Mouse (Mus musculus) neural tube, embryonic 11.5 days (tissue): ENCODE results near the gene Gm11127. TPM values are rescaled to one million over a fixed set of nuclear protein-coding genes. Genes with fewer than 3 reads are reported as not detected.
"Not testable (repeated sequence)": the region's sequence is repeated elsewhere in the genome, so short reads cannot be mapped to it uniquely, and the experiment has no call there.

Source experiments
- ATAC-seq: fragments of 200-750 bp; cut with Nextera tagmentation; 2 replicates; pipeline ENCODE4 v1.8.0; 2017; ENCODE audit warnings: moderate number of reproducible peaks, mild to moderate bottlenecking, moderate TSS enrichment, moderate library complexity; ENCODE audit not compliant: insufficient read depth, low FRiP score, low TSS enrichment
- DNase-seq: peaks from one replicate; pipeline ENCODE4 v3.0.0-alpha.2; 2015; ENCODE audit warnings: low spot score
- H3K27ac ChIP-seq: fragments of 300-500 bp; sonication (generic); 2 replicates; pipeline ENCODE4 v1.5.1; 2014; ENCODE audit warnings: low read depth, mild to moderate bottlenecking, low read length
- H3K27me3 ChIP-seq: fragments of 300-500 bp; sonication (generic); 2 replicates; pipeline ENCODE4 v1.6.1; 2014; ENCODE audit warnings: mild to moderate bottlenecking, low read length, mixed read lengths; ENCODE audit not compliant: control insufficient read depth, insufficient read depth
- H3K36me3 ChIP-seq: fragments of 300-500 bp; sonication (generic); 2 replicates; pipeline ENCODE4 v1.6.1; 2014; ENCODE audit warnings: mild to moderate bottlenecking, low read length, moderate library complexity, mixed read lengths; ENCODE audit not compliant: control insufficient read depth, insufficient read depth
- H3K4me1 ChIP-seq: fragments of 300-500 bp; sonication (generic); 2 replicates; pipeline ENCODE4 v1.6.1; 2014; ENCODE audit warnings: low read length, mixed read lengths; ENCODE audit not compliant: control insufficient read depth, insufficient read depth
- H3K4me2 ChIP-seq: fragments of 300-500 bp; sonication (generic); 2 replicates; pipeline ENCODE4 v1.6.1; 2014; ENCODE audit warnings: low read depth, mild to moderate bottlenecking, moderate library complexity
- H3K4me3 ChIP-seq: fragments of 300-500 bp; sonication (generic); 2 replicates; pipeline ENCODE4 v1.5.1; 2014; ENCODE audit warnings: low read depth, low read length
- H3K9ac ChIP-seq: fragments of 300-500 bp; sonication (generic); 2 replicates; pipeline ENCODE4 v1.6.1; 2014; ENCODE audit warnings: mild to moderate bottlenecking, low read length
- H3K9me3 ChIP-seq: fragments of 300-500 bp; sonication (generic); 2 replicates; pipeline ENCODE4 v1.6.1; 2016; ENCODE audit warnings: low read length; ENCODE audit not compliant: control insufficient read depth
- WGBS: fragments of 180-500 bp; shearing (Covaris S2); extraction: QIAGEN DNeasy Blood & Tissue Kit; methylation state at CpG from one replicate; pipeline ENCODE4 v1.1.7; 2014; 5-methylcytosine and 5-hydroxymethylcytosine counted together
- polyA plus RNA-seq: library from polyadenylated mRNA; unstranded; fragments of >200 nt; fragmentation: Nextera tagmentation; extraction: Ambion mirVana; gene quantifications from 2 replicates; pipeline ENCODE4 v1.2.1, GENCODE M21; 2014

Gene Gm11127
- polyA plus RNA-seq, 1 experiment from 2014 or later: not detected

DNA sequence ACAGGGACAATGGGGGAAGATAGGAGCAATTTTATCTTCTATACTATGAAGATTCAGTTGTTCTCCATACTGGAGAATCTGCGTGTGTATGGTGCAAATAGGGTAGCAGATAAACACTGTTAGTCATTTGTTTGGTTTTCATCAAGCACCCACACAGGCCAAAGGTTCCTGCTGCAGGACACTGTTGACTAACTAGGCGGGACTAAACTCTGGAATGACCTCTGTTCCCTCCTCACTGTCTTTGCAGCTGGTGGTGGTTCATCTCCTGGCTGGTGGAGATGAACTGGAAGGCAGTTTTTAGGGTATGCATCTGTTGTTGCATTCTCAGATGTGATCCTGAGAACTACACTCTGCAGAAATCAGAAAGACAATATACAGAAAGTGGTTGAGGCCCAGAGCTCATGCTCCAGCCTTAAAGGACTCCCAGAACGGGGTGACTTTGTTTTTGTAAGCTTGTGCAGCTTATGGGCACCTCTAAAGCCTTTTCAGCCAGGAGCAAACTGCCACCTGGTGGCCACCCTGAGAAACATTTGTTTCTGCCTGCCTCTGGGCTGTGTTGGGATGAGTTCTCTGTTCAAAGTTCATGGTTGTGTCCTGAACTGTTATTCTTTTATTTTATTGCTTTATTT, 23.0 kb downstream of the Gm11127 start:
- H3K36me3 ChIP-seq, H3K4me1 ChIP-seq, H3K4me2 ChIP-seq, H3K4me3 ChIP-seq, DNase-seq, ATAC-seq, H3K27me3 ChIP-seq, H3K9me3 ChIP-seq, H3K27ac ChIP-seq, H3K9ac ChIP-seq: not testable (repeated sequence)
- 37% methylated on average over 3 of the region's 3 CpGs for WGBS

DNA sequence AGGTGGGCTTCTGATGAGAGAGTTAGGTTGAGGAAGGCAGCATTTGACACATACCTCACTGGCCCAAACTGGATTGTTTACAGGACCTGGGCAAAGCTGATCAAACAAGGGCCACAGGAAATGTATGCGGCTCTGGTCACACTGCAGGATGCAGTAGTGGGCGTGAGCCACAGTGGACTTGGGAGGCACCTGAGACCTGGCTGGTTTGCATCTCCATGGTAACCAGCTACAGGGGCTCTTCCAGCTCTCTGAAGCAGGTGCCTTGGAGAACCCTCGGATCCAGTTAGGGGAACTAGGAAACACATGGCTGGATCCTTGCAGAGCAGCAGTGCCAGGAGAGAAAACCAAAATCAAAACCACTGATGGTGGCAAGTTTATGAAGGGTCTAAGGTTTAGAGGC, 23.6 kb downstream of the Gm11127 start:
- H3K36me3 ChIP-seq, ATAC-seq: not testable (repeated sequence)
- 64% methylated on average over 3 of the region's 3 CpGs for WGBS

DNA sequence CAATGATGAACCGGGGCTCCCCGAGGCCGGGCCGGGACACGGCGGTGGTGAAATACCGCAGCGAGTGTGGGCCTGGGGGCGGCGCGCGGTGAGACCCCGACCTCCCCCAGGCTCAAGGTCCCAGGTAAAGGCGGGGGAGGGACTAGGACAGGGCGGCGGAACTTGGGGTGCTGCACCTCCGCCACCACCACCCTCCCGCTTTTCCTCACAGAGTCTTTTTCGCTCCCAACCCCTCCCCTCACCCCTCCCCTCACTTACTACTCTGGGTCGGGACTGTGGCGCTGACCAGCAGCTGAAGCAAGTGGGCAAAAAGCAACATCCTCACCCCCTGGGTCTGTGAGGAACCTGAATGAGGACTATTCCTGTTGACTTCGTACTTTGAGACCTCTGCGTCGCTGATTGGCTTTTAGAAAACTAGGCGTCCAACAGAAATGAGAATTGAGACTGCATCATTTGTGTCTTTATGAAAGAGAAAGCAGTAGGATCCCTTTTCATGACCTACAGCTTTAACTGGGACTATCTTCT, 25.8 kb downstream of the Gm11127 start, which contains the start of gene H2-T23:
Gene H2-T23, minus strand, starts transcription at position 505 of the 525 bp plus-strand sequence.
- H3K4me3 ChIP-seq: peak within 1 kb of the TSS; percentile 38
- not testable (repeated sequence) for H3K27me3 ChIP-seq, H3K36me3 ChIP-seq, H3K27ac ChIP-seq, ATAC-seq, H3K9me3 ChIP-seq, H3K4me1 ChIP-seq, DNase-seq
- peak within 1 kb of the TSS; percentile 42 for H3K9ac ChIP-seq
- H3K4me2 ChIP-seq: peak within 1 kb of the TSS; percentile 64
- under 1% methylated on average over 25 of the region's 25 CpGs for WGBS

More for the DNA sequence above, 23.6 kb downstream of the Gm11127 start:
- H3K4me2 ChIP-seq, DNase-seq, H3K9me3 ChIP-seq, H3K27me3 ChIP-seq, H3K9ac ChIP-seq, H3K27ac ChIP-seq, H3K4me1 ChIP-seq, H3K4me3 ChIP-seq: not testable (repeated sequence)

DNA sequence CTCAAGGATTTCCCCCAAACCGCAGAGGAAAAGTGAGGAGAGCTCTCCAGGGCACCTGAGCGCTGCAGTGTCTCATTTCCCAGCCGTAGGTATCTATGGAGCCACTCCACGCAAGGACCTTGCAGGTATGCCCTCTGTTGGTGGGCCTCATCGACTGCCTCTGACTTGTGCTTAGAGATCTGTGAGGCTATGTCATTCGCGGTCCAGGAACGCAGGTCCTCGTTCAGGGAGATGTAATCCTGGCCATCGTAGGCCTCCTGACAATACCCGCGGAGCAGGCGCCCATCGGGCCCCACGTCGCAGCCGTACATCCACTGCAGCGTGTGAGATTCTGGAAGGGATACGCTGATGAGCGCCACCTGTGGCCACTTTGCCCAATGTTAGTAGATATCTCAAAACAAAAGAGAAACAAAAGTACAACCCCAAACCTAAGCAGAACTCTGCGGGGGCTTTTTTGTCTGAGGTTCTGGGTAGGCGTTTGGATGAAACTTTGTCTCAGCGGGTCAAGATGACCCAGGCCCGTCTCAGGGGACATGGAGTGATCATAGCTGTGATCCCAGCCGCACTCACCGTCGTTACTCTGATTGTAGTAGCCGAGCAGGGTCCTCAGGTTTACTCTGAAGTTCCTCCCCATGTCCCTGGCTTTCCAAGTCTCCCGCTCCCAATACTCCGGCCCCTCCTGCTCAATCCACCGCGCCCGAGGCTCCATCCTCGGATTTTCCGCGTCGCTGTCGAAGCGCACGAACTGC, 26.4 kb downstream of the Gm11127 start:
- ATAC-seq (peak; percentile 37; the same call in 1 of the 2 replicates), DNase-seq (peak; percentile 26)
- not testable (repeated sequence) for H3K36me3 ChIP-seq, H3K27me3 ChIP-seq, H3K4me1 ChIP-seq, H3K9me3 ChIP-seq, H3K27ac ChIP-seq
- Histone ChIP-seq H3K9ac (peak overlapping the region; percentile 26), H3K4me2 (peak overlapping the region; percentile 64), H3K4me3 (peak overlapping the region; percentile 38)
- WGBS: 1% methylated on average over 39 of the region's 40 CpGs

DNA sequence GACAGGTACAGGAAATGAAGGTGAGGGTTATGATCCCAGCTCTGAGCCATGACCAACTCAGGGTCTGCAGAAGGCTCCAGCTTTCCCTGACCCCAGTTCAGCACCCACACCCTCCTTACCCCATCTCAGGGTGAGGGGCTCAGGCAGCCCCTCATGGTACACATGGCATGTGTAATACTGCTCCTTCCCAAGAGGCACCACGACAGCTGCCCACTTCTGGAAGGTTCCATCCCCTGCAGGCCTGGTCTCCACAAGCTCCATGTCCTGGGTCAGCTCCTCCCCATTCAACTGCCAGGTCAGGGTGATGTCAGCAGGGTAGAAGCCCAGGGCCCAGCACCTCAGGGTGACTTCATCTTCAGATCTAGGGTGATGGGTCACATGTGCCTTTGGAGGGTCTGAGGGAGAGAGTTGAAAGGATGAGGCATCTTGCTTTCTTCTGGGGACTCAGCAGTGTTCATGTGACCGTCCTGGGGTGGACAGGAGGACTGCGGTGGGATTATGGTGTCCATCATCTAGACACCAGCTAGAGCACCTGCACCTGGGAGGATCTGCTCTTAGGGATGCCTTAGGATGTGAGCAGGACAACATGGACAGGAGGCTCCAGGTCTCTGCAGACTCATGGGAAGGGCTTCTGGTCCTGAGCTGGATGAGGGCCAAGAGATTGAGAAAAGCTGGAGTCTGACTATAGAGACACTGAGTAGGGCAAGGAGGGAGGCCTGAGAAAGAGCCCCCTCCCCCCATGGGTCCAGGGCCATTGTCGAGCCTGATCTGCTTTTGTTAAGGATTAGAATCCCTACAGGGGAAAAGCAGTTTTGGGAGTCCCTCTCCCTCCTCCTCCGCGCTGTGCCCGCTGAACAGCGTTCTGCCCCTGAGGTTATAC, 27.2 kb downstream of the Gm11127 start:
- H3K9me3 ChIP-seq, H3K27ac ChIP-seq, ATAC-seq, H3K36me3 ChIP-seq, H3K4me1 ChIP-seq, H3K9ac ChIP-seq, DNase-seq, H3K27me3 ChIP-seq: not testable (repeated sequence)
- peak overlapping the region; percentile 38; the same call in 1 of the 2 replicates for H3K4me3 ChIP-seq
- peak overlapping the region; percentile 64 for H3K4me2 ChIP-seq
- 39% methylated on average over 8 of the region's 8 CpGs for WGBS

DNA sequence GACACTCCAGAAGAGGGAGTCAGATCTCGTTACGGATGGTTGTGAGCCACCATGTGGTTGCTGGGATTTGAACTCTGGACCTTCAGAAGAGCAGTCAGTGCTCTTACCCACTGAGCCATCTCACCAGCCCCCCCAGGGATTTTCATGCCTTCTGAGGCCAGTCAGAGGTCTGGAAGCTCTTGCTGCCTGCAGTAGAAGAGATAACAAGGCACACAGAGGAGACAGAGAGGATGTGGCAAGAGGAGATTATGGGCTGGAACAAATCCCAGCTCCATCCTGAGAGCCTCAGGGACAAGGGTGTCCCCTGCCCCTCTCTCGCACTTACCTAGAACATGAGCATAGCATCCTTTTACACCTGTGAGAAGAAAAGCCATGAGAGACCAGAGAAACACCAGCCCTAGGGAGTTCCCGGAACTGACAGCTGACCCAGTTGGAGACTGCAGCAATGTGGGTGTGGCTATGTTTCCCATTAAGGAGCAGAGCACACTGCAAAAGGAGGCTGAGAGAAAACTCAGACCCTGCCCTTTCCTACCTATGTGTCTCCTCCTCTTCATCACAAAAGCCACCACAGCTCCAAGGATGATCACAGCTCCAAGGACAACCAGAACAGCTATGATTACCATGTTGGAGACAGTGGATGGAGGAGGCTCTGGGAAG, 28.0 kb downstream of the Gm11127 start:
- 77% methylated on average over 2 of the region's 4 CpGs for WGBS
- H3K36me3 ChIP-seq, H3K4me1 ChIP-seq, ATAC-seq, H3K9me3 ChIP-seq, H3K4me2 ChIP-seq, H3K4me3 ChIP-seq, H3K27me3 ChIP-seq, DNase-seq, H3K9ac ChIP-seq, H3K27ac ChIP-seq: not testable (repeated sequence)

DNA sequence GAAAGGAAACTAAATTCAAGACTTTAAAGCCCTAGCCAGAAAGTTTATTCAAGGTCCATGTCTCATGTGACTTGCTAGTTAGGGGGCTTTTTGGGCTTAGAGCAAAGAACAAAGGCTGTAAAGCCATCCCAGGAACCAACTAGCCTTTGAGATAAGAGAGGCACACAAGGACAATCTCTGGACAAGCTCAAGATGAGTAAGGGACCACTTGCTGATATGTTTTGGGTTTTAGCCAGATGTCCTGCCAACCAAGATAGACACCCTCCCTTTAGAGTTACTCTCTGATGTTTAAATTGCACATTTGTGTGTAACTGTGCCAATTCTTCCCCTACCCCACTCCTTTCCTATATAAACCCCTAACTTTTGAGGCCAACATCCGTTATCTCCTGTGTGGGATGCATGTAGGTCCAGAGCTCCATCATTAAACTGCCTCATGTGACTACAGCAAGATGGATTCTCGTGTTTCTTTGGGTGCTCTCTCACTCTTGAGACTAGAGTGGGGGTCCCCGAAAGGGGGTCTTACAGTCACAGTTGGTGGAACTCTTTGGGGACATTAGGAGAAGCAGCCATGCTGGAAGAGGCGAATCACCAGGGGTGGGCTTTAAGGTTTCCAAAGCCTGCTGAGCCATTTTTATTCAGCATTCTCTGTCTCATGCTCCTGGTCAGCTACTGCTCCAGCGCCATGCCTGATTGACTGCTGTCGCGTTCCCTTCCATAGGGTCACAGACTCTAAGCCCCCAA, 29.1 kb downstream of the Gm11127 start:
- no peak overlapping the region for H3K4me2 ChIP-seq
- H3K9me3 ChIP-seq: no peaks in the 10 kb centered on the region
- no peak for ATAC-seq
- no peaks in the 10 kb centered on the region for H3K36me3 ChIP-seq
- H3K9ac ChIP-seq: no peak overlapping the region
- DNase-seq: no peak
- no peak overlapping the region for H3K4me3 ChIP-seq
- 85% methylated on average over 7 of the region's 7 CpGs for WGBS
- H3K4me1 ChIP-seq: no peaks in the 10 kb centered on the region
- H3K27me3 ChIP-seq: 0 out of 2 replicates have a peak, but pooled peaks cover 4% of the 10 kb centered on the region
- H3K27ac ChIP-seq: no peak overlapping the region
